Mouse (Mus musculus): ENCODE measurements around the gene Ccdc92.

Ccdc92 gene

DNA sequence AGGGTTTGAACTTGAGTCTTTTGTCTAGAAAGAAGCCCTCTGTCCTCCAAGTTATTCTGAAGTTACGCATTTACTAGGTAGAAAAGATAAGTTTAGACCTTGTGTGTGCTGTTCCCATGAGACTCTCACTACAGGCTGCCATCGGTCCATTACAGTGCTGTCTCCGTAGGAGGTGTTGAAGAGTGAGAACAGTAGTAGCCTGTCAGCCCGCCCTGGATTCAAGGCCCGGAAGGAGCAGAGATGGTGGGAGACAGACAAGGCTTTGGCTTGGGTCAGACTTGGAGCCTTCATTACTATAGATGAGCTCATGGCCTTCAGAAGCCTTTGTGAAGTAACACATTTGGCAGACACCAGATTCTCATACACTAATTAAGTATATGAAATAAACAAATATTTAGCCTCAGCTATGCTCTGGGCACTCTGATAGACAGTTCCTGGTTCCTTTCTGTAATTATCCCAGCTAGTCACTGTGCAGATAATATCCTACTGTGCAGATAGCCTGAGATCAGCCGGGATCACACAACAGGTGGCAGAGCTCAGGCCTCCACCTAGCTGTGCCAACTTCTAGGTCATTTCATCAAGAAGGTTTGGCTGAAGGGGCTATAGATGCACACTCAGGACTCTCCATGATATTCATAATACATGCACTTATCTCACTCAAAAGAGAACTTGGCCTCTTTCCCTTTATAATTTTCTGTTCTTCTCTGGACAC lies 11.8 kb upstream of the Ccdc92 start:
- Histone ChIP-seq H3K27me3 (ENCODE audit: control insufficient read depth, insufficient read depth, low read length, poor library complexity, severe bottlenecking) (no peaks in the 10 kb centered on the region), H3K36me3 (ENCODE audit: control insufficient read depth, insufficient read depth, low read length, poor library complexity, severe bottlenecking) (no peaks in the 10 kb centered on the region)
- no peak for DNase-seq (ENCODE audit: low read depth, low spot score)

- peak; percentile 26 for DNase-seq (ENCODE audit: low read depth, low spot score)
- no peaks in the 10 kb centered on the region for H3K27me3 ChIP-seq (ENCODE audit: control insufficient read depth, insufficient read depth, low read length, poor library complexity, severe bottlenecking)
- H3K36me3 ChIP-seq (ENCODE audit: control insufficient read depth, insufficient read depth, low read length, poor library complexity, severe bottlenecking): no peaks in the 10 kb centered on the region
These were observed 10.9 kb upstream of the Ccdc92 start for GRCm38 (mm10) chr5:124873096-124873495.

DNA sequence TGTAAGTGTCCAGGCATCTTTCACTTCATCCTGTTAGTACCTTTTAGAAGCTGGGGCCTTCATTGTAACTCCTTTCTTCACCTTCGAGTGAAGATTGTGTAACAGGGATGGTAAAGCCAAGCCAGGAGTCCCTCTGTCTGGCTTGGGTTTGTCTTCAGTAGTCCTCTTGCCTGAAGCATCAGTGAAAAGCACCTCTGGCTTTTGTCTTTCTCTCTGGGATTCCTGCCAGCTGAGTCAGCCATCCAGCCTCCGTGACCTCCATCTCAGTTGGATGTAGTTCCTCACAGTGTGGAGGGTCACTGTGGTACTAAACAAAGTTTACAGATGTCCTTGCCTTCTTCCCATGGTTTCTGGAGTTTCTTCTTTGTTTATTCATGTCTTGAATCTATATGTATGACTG lies 9.8 kb upstream of the Ccdc92 start:
- no peak for DNase-seq (ENCODE audit: low read depth, low spot score)
- no peaks in the 10 kb centered on the region for H3K36me3 ChIP-seq (ENCODE audit: control insufficient read depth, insufficient read depth, low read length, poor library complexity, severe bottlenecking)
- no peaks in the 10 kb centered on the region for H3K27me3 ChIP-seq (ENCODE audit: control insufficient read depth, insufficient read depth, low read length, poor library complexity, severe bottlenecking)

GRCm38 (mm10) chr5:124868981-124869380 lies 6.8 kb upstream of the Ccdc92 start:
- Histone ChIP-seq H3K36me3 (ENCODE audit: control insufficient read depth, insufficient read depth, low read length, poor library complexity, severe bottlenecking) (no peaks in the 10 kb centered on the region), H3K27me3 (ENCODE audit: control insufficient read depth, insufficient read depth, low read length, poor library complexity, severe bottlenecking) (no peaks in the 10 kb centered on the region)
- DNase-seq (ENCODE audit: low read depth, low spot score): peak; percentile 79

DNA sequence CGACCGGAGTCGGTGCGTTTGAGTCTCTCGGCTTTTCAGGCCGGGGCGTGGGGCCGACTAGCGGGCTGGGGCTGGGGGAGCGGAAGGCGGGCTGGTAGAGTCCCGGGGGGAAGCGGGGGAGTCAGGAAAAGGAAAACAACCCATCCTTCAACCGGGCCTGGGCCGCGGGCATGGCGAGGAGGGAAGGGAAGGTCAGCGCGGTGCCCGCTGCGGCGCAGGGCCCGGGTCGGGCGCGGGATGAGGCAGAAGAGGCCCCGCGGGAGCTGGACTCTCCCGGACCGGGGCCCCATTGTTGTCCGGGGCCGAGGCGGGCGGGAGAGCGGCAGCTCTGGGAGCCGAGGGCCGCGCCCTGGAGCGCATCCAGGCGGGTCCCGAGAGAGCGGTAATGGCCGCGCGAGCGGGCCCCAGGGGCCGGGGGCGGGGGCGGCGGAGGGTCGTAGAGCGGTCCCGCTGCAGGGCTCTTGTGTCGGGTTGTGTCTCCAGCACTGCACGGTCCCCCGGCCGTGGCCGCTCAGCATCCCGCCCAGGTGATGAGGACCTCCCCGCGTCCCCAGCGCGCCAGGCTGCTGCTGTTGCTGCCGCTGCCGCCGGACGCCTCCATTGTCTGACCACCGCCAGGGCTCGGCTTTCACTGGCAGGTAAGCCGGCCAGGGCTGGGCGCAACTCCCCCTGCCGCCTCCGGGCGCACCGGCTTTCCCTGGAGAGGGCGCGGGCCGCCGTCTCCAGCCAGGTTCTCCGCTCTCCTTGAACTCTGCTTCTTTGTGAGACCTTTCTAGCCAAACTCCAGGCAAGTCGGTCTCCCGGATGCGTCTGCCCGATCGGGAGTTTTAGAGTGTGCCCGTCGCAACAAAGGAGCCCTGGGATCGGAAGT lies 882 bp upstream of the Ccdc92 start:
- peak; percentile 41 for DNase-seq (ENCODE audit: low read depth, low spot score)
- H3K27me3 ChIP-seq (ENCODE audit: control insufficient read depth, insufficient read depth, low read length, poor library complexity, severe bottlenecking): no peaks in the 10 kb centered on the region; the same call in 1 of the 2 replicates
- H3K36me3 ChIP-seq (ENCODE audit: control insufficient read depth, insufficient read depth, low read length, poor library complexity, severe bottlenecking): no peaks in the 10 kb centered on the region

- DNase-seq (ENCODE audit: low read depth, low spot score): peak; percentile 75
- Histone ChIP-seq H3K36me3 (ENCODE audit: control insufficient read depth, insufficient read depth, low read length, poor library complexity, severe bottlenecking) (no peaks in the 10 kb centered on the region), H3K27me3 (ENCODE audit: control insufficient read depth, insufficient read depth, low read length, poor library complexity, severe bottlenecking) (no peaks in the 10 kb centered on the region; the same call in 1 of the 2 replicates)
These were observed 761 bp downstream of the Ccdc92 start for GRCm38 (mm10) chr5:124861463-124861862.

DNA sequence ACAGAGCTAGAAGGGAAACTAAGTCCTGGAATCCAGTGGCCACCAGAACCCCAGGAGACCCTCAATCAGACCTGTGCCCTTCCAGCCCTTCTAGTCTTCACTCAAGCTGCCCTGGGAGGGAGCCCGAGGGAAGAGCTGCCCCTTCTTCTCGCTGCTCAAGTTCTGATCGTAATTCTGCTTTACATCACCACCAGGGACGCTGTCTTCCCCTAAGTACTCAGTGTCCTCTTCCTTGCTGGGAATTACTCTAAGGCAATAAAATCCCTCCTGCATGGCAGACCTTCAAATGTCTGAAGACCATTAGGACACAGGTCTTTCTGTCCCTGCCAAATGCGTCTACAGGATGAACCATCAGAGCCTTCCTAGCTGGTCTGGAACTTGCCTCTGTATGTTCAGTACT lies 2.2 kb downstream of the Ccdc92 start:
- no peaks in the 10 kb centered on the region; the same call in 1 of the 2 replicates for H3K27me3 ChIP-seq (ENCODE audit: control insufficient read depth, insufficient read depth, low read length, poor library complexity, severe bottlenecking)
- peak; percentile 51 for DNase-seq (ENCODE audit: low read depth, low spot score)
- H3K36me3 ChIP-seq (ENCODE audit: control insufficient read depth, insufficient read depth, low read length, poor library complexity, severe bottlenecking): no peaks in the 10 kb centered on the region

GRCm38 (mm10) chr5:124854202-124854601 lies 8.0 kb downstream of the Ccdc92 start:
- Histone ChIP-seq H3K27me3 (ENCODE audit: control insufficient read depth, insufficient read depth, low read length, poor library complexity, severe bottlenecking) (no peaks in the 10 kb centered on the region), H3K36me3 (ENCODE audit: control insufficient read depth, insufficient read depth, low read length, poor library complexity, severe bottlenecking) (no peaks in the 10 kb centered on the region)
- no peak for DNase-seq (ENCODE audit: low read depth, low spot score)

- no peak for DNase-seq (ENCODE audit: low read depth, low spot score)
- H3K36me3 ChIP-seq (ENCODE audit: control insufficient read depth, insufficient read depth, low read length, poor library complexity, severe bottlenecking): no peaks in the 10 kb centered on the region
- no peaks in the 10 kb centered on the region for H3K27me3 ChIP-seq (ENCODE audit: control insufficient read depth, insufficient read depth, low read length, poor library complexity, severe bottlenecking)
These were observed 9.1 kb downstream of the Ccdc92 start for GRCm38 (mm10) chr5:124853079-124853478.

DNA sequence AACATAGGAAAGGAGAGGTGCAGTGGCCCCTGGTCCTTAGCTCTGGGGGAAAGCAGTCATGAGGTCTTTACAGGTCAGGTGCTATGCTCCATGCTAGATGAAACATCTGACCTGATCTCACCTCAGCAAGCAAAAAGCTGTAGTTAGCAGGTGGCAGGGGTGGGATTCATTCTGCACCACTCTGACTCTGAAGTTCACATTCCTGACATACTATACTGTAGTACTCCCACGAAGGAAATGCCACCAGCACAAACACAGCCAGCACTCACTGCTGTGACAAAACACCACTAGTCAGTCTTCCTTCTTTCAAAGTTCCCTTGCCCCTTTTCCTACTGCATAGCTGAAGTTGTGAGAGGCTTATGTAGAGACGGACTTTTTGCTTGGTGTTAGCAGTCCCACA lies 9.9 kb downstream of the Ccdc92 start:
- DNase-seq (ENCODE audit: low read depth, low spot score): no peak
- H3K36me3 ChIP-seq (ENCODE audit: control insufficient read depth, insufficient read depth, low read length, poor library complexity, severe bottlenecking): no peaks in the 10 kb centered on the region

GRCm38 (mm10) chr5:124851572-124851971 lies 10.7 kb downstream of the Ccdc92 start:
- H3K36me3 ChIP-seq (ENCODE audit: control insufficient read depth, insufficient read depth, low read length, poor library complexity, severe bottlenecking): no peaks in the 10 kb centered on the region
- no peak for DNase-seq (ENCODE audit: low read depth, low spot score)
- H3K27me3 ChIP-seq (ENCODE audit: control insufficient read depth, insufficient read depth, low read length, poor library complexity, severe bottlenecking): no peaks in the 10 kb centered on the region; the same call in 1 of the 2 replicates

More for the DNA sequence above, 9.9 kb downstream of the Ccdc92 start:
- no peaks in the 10 kb centered on the region; the same call in 1 of the 2 replicates for H3K27me3 ChIP-seq (ENCODE audit: control insufficient read depth, insufficient read depth, low read length, poor library complexity, severe bottlenecking)

DNA sequence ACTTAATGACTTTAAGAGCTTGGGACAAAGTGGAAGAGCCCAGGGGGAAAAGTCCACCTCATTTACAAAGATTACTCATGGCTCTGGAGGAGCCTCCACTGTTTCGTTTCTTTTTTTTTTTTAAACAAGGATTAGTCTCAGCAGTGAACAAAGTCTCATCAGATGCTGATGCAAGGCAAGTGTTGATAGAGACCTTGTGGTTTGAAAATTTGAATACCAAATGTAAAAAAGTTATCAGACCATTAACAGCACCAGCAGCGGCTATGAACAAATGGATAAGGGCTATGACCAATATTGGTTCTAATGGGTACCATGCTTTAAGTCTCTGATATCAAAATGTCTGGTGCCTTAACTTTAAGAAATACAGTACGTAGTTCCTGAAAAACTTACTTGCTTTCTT lies 13.2 kb downstream of the Ccdc92 start:
- Histone ChIP-seq H3K27me3 (ENCODE audit: control insufficient read depth, insufficient read depth, low read length, poor library complexity, severe bottlenecking) (no peaks in the 10 kb centered on the region; the same call in 1 of the 2 replicates), H3K36me3 (ENCODE audit: control insufficient read depth, insufficient read depth, low read length, poor library complexity, severe bottlenecking) (no peaks in the 10 kb centered on the region)
- DNase-seq (ENCODE audit: low read depth, low spot score): no peak

GRCm38 (mm10) chr5:124847014-124847413 lies 15.2 kb downstream of the Ccdc92 start:
- H3K27me3 ChIP-seq (ENCODE audit: control insufficient read depth, insufficient read depth, low read length, poor library complexity, severe bottlenecking): no peaks in the 10 kb centered on the region; the same call in 1 of the 2 replicates
- DNase-seq (ENCODE audit: low read depth, low spot score): no peak

GRCm38 (mm10) chr5:124844929-124845328 lies 17.3 kb downstream of the Ccdc92 start:
- DNase-seq (ENCODE audit: low read depth, low spot score): no peak
- H3K36me3 ChIP-seq (ENCODE audit: control insufficient read depth, insufficient read depth, low read length, poor library complexity, severe bottlenecking): no peaks in the 10 kb centered on the region
- no peaks in the 10 kb centered on the region; the same call in 1 of the 2 replicates for H3K27me3 ChIP-seq (ENCODE audit: control insufficient read depth, insufficient read depth, low read length, poor library complexity, severe bottlenecking)

More at GRCm38 (mm10) chr5:124847014-124847413, 15.2 kb downstream of the Ccdc92 start:
- no peaks in the 10 kb centered on the region for H3K36me3 ChIP-seq (ENCODE audit: control insufficient read depth, insufficient read depth, low read length, poor library complexity, severe bottlenecking)

DNA sequence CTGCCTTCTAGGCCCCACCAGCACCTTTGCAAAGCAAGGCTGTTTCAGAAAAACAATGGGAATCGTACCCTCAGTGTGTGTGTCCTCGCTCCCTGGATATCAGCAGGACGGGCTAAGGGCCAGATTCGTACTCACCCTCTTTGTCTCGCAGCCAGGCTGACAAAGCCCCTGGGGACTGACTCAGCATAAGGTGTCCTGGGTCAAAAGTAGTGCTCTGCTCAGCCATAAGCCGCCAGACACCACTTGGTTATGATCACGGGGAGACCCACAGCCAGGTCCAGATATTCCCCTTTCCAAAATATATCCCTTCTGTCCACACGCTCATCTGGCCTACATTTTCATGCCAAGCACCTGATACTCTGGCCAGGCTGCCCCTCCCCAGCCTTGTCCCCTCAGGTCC lies 18.8 kb downstream of the Ccdc92 start:
- Histone ChIP-seq H3K36me3 (ENCODE audit: control insufficient read depth, insufficient read depth, low read length, poor library complexity, severe bottlenecking) (no peaks in the 10 kb centered on the region), H3K27me3 (ENCODE audit: control insufficient read depth, insufficient read depth, low read length, poor library complexity, severe bottlenecking) (no peaks in the 10 kb centered on the region; the same call in 1 of the 2 replicates)
- DNase-seq (ENCODE audit: low read depth, low spot score): no peak
